Comparison of ENCODE assay signal across 9 mouse cellular contexts in genomic region chr13:89548203-89548740, GRCm38 (mm10). TPM values are rescaled to one million over a fixed set of nuclear protein-coding genes. Genes with fewer than 3 reads are reported as not detected.
DNase-seq lines count a peak whose midpoint lies in the region; ATAC-seq and TF ChIP-seq lines count a peak whose summit lies in the region.
"Had no signal": no experiment of that assay in that cellular context is flagged by ENCODE, and none has a peak within 500 bp of the region (broad histone marks: within the 10 kb centered on the region; RNA-seq: fewer than 3 reads in every experiment).

No protein-coding gene starts in this region.

- no peak for ATAC-seq in Patski
- ATAC-seq in erythroblast, adult 5-6 weeks (replicated peaks; ENCODE audit: low FRiP score, poor library complexity, severe bottlenecking) = no peak

- in situ Hi-C loops in Patski (cut with MboI; ENCODE audit: low pct_unique_long_range_greater_than_20kb) = loop anchor here (5.0 kb wide), 2 partner anchors 89 to 1334 kb away; no protein-coding TSS in a partner anchor

- H3K9me3 ChIP-seq in limb, embryonic 10.5 days (replicated peaks) = no peaks in the 10 kb centered on the region

- TF ChIP-seq POLR2A in cortical plate, adult 2 months (IDR thresholded peaks at IDR 0.05; ENCODE audit: extremely low read depth, insufficient read depth, low read length) = no peak

- no peak overlapping the region for H3K27ac ChIP-seq in cortical plate, adult 2 months (ENCODE audit: insufficient read depth, low read length)
- no peak overlapping the region for H3K27ac ChIP-seq in limb, embryonic 10.5 days

- peak; percentile 47 to 59 for DNase-seq in left cerebral cortex, adult 18-20 months (ENCODE audit: low spot score in 2 of 2)
- DNase-seq in left cerebral cortex, adult 11 months (ENCODE audit: low spot score) = no peak
- peak; percentile 4 for DNase-seq in Patski (ENCODE audit: low read depth, low spot score)
- peak; percentile 41 for DNase-seq in induced T-regulatory cell, adult 2 months (ENCODE audit: low read depth)
- DNase-seq in limb, embryonic 10.5 days (ENCODE audit: low spot score) = peak; percentile 50
- peak; percentile 75 for DNase-seq in right cerebral cortex, postnatal 14 days

- CTCF ChIA-PET in Patski (lab: Charles Lee) = interaction anchor here (1.1 to 2.0 kb wide), 2 partner anchors 1338 to 1339 kb away, joined by 3 to 5 read pairs; no protein-coding TSS in a partner anchor

- H3K4me1 ChIP-seq in cortical plate, adult 2 months (ENCODE audit: control insufficient read depth, insufficient read depth, low read length) = no peaks in the 10 kb centered on the region
- H3K4me1 ChIP-seq in limb, embryonic 10.5 days = no peaks in the 10 kb centered on the region

- no peak overlapping the region for H3K4me3 ChIP-seq in cortical plate, adult 2 months (ENCODE audit: insufficient read depth, low read length)
- no peak overlapping the region for H3K4me3 ChIP-seq in limb, embryonic 10.5 days
- H3K4me3 ChIP-seq: erythroblast, embryonic 14.5 days had no signal

- H3K27me3 ChIP-seq in Patski = no peaks in the 10 kb centered on the region
- no peaks in the 10 kb centered on the region for H3K27me3 ChIP-seq in limb, embryonic 10.5 days (ENCODE audit: low read depth, poor library complexity, severe bottlenecking)

- TF ChIP-seq CTCF in Patski (IDR thresholded peaks at IDR 0.05) = peak; percentile 75
- TF ChIP-seq CTCF in cortical plate, adult 2 months (IDR thresholded peaks at IDR 0.05; ENCODE audit: extremely low read depth, insufficient read depth, low read length) = peak; percentile 65

- POLR2A ChIA-PET in Patski (lab: Charles Lee) = interaction anchor here (0.6 kb wide), 1 partner anchor 1335 kb away, joined by 5 read pairs; no protein-coding TSS in a partner anchor

- 61% methylated on average over 2 of the region's 2 CpGs for WGBS in limb, embryonic 10.5 days

- H3K36me3 ChIP-seq in limb, embryonic 10.5 days = no peaks in the 10 kb centered on the region

RNA-seq across cellular contexts. Expression of gene Hapln1, which starts 8.7 kb away (rescaled TPM):
- 10 to 100 TPM; 18.6 to 20.5 TPM for total RNA-seq in left cerebral cortex, adult 18-20 months (2021)
- polyA plus RNA-seq in Patski (2021) = not detected
- 24.4 and 27.3 TPM in 2 replicates for polyA plus RNA-seq in cortical plate, adult 2 months (2012; rRNA removed)
- polyA plus RNA-seq in limb, embryonic 10.5 days (2016; fragmentation: Nextera tagmentation; extraction: Ambion mirVana) = 17.1 and 19.9 TPM in 2 replicates
- not detected in 2 replicates for total RNA-seq in erythroblast, adult 5-6 weeks (2015; ENCODE audit: low replicate concordance)
- total RNA-seq in erythroblast, adult 5-6 weeks (2017; ENCODE audit: low replicate concordance) = not detected in 2 replicates
- polyA plus RNA-seq: erythroblast, embryonic 14.5 days had no signal

Comparison
In these comparisons a context has a peak if more than half of its experiments do, and no peak if none do; other contexts are left out.
1. RNA of gene Hapln1, which starts 8.7 kb away (polyA plus RNA-seq): 24.4 to 27.3 TPM in cortical plate, adult 2 months and 17.1 to 19.9 TPM in limb, embryonic 10.5 days; not detected in Patski (single experiment); every median in the first group is over 10 times any median in the second.